Mouse (Mus musculus) intestine, embryonic 15.5 days (tissue): ENCODE results near the gene Hoxc6. TPM values are rescaled to one million over a fixed set of nuclear protein-coding genes. Genes with fewer than 3 reads are reported as not detected.
A peak's percentile ranks its signal among the peaks of the same experiment; 100 is the strongest.

Experiments used
- ATAC-seq: fragments of 200-750 bp; cut with Nextera tagmentation; 2 replicates; pipeline ENCODE4 v1.8.0; 2017; ENCODE audit warnings: moderate TSS enrichment, moderate library complexity
- H3K27ac ChIP-seq: fragments of 300-500 bp; sonication (generic); 2 replicates; pipeline ENCODE4 v1.5.1; 2015; ENCODE audit warnings: mild to moderate bottlenecking, inconsistent platforms
- H3K27me3 ChIP-seq: fragments of 300-500 bp; sonication (generic); replicated peaks from 2 replicates; pipeline ENCODE4 v1.6.1; 2015; ENCODE audit warnings: inconsistent platforms
- H3K36me3 ChIP-seq: fragments of 300-500 bp; sonication (generic); 2 replicates; pipeline ENCODE4 v1.6.1; 2015; ENCODE audit warnings: inconsistent platforms
- H3K4me1 ChIP-seq: fragments of 300-500 bp; sonication (generic); replicated peaks from 2 replicates; pipeline ENCODE4 v1.6.1; 2015; ENCODE audit warnings: inconsistent platforms
- H3K4me2 ChIP-seq: fragments of 300-500 bp; sonication (generic); replicated peaks from 2 replicates; pipeline ENCODE4 v1.6.1; 2015; ENCODE audit warnings: mild to moderate bottlenecking, inconsistent platforms
- H3K4me3 ChIP-seq: fragments of 300-500 bp; sonication (generic); replicated peaks from 2 replicates; pipeline ENCODE4 v1.5.1; 2015; ENCODE audit warnings: inconsistent platforms
- H3K9ac ChIP-seq: fragments of 300-500 bp; sonication (generic); 2 replicates; pipeline ENCODE4 v1.6.1; 2015; ENCODE audit warnings: inconsistent platforms
- H3K9me3 ChIP-seq: fragments of 300-500 bp; sonication (generic); 2 replicates; pipeline ENCODE4 v1.6.1; 2016; ENCODE audit warnings: inconsistent platforms
- WGBS: fragments of 180-500 bp; shearing (Covaris S2); methylation state at CpG from one replicate; pipeline ENCODE4 v1.1.7; 2015; 5-methylcytosine and 5-hydroxymethylcytosine counted together
- polyA plus RNA-seq: library from polyadenylated mRNA; unstranded; fragments of >200 nt; fragmentation: Nextera tagmentation; extraction: Ambion mirVana; gene quantifications from 2 replicates; pipeline ENCODE4 v1.2.1, GENCODE M21; 2015

The Hoxc6 gene
- polyA plus RNA-seq, 1 experiment from 2014 or later, result 6.1 TPM

DNA sequence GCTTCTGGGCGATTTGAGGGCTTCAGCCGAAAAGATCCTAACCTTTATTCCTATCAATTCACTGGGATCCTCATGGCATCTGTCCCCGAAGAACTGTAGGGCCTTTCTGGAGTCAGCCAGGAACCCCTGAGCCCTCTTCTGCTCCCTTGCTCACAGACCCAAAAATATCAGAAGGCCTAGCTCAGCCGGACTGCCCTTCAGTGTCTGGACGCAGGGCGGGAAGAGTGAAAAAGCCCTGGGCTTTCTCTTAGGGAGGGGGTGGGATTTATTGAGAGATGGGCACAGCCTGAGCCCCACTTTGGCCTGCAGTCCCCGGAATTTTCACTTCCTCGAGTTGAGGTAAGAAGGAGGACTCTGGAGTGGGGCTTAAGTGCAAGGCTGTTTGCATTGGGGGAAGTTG is 34.8 kb upstream of the Hoxc6 start:
- Histone ChIP-seq H3K4me2 (peak overlapping the region; percentile 31; the same call in 1 of the 2 replicates), H3K9ac (no peak overlapping the region), H3K4me1 (0 out of 2 replicates have a peak, but pooled peaks cover 12% of the 10 kb centered on the region), H3K9me3 (no peaks in the 10 kb centered on the region), H3K27me3 (peaks cover 84% of the 10 kb centered on the region), H3K27ac (no peak overlapping the region), H3K36me3 (no peaks in the 10 kb centered on the region), H3K4me3 (no peak overlapping the region)
- WGBS, result 3% methylated on average over 8 of the region's 8 CpGs
- no peak for ATAC-seq

DNA sequence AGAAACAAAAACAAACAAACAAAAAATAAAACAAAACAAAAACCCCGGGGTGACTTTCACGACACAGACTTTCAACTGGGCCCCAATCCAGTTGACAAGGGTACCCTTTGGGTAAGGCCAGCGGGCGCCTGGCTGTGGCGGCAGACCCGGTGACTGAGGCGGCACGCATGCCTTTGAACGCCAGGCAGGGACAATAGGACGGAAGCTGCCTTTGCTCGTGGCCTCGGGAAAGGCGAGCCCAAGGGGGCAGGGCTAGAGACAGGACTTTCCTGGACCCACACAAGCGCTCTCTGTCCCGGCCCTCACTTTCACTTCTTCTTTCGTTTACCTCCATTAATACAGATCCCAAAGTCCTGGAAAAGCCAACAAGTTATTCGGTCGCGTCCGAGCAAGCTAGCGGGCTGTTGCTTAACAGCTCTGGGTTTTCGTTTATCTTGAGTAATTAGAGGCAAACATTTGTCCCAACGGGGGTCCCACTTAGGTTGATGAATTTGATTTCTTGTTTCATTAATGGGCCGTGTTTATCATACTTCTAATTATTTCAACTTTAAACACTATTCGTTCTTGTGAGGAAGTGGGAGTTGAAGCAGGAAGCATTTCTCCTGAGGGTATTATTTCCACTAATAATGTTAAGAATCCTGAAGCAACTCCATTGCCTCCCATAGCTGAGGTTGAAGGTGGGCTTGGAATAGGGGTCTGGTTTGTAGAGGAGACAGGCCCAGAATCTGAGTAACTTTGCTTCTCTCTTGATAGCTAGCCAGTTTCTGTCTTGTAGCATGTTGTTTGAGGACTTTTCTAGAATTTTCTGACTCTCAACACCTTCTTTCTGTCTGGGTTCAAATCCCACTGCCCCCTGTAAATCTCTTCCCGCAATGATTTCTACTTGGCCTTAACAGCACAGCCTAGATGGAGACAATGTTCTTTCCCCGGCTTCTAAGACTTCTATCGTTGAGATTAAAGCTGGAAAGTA is 34.1 kb upstream of the Hoxc6 start:
- no peak overlapping the region for H3K27ac ChIP-seq
- peak overlapping the region; percentile 31; the same call in 1 of the 2 replicates for H3K4me2 ChIP-seq
- no peaks in the 10 kb centered on the region for H3K9me3 ChIP-seq
- 0 out of 2 replicates have a peak, but pooled peaks cover 12% of the 10 kb centered on the region for H3K4me1 ChIP-seq
- 3% methylated on average over 28 of the region's 28 CpGs for WGBS
- no peak overlapping the region for H3K9ac ChIP-seq
- peaks cover 83% of the 10 kb centered on the region for H3K27me3 ChIP-seq
- H3K36me3 ChIP-seq, result no peaks in the 10 kb centered on the region
- peak overlapping the region; percentile 10; the same call in 1 of the 2 replicates for H3K4me3 ChIP-seq
- no peak for ATAC-seq

DNA sequence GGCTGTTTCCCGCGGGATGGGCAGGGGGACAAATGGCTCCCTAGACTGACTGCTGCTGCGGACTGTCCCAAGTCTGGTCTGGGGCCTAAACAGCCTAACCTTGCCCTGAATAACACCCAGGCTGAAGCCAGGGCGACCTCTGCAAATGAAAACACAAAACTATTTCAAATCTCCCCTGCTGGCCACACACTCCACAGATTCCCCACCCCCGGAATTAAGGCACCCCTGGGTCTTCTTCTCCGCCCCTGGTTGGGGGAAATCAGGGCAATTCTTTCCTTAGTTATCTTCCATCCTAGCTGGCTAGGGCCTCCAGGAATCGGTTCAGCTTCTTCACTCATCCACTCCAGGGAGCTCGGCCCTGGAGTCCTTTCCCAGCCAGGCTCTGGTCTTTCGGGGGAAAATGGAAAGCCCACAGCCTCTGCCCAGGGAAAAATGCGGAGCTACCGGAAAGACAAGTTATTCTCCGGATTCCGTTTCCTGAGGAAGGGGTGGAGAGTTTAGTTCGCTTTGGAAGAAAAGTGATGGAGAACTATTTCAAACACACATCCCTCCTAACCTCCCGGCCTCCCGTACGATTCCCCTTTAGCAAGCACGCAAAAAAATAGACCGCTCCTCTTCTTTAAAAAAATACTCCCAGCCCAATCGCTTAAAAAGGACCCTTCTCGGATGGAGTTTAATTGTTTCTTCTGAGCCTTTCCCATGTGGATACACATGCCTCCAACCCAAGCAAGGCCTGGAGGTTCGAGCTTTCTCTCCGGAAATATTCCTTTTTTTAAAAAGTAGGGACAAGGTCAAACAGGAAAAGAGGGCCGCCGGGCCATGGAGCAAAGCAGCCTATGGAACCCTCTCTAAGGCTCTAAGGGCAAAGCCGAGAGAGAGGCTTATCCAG is 32.8 kb upstream of the Hoxc6 start:
- no peaks in the 10 kb centered on the region for H3K36me3 ChIP-seq
- ATAC-seq, result no peak
- WGBS, result 6% methylated on average over 26 of the region's 26 CpGs
- no peak overlapping the region for H3K4me3 ChIP-seq
- H3K27me3 ChIP-seq, result peaks cover 87% of the 10 kb centered on the region
- H3K27ac ChIP-seq, result no peak overlapping the region
- no peak overlapping the region for H3K9ac ChIP-seq
- no peak overlapping the region for H3K4me2 ChIP-seq
- 0 out of 2 replicates have a peak, but pooled peaks cover 8% of the 10 kb centered on the region for H3K4me1 ChIP-seq
- no peaks in the 10 kb centered on the region for H3K9me3 ChIP-seq

DNA sequence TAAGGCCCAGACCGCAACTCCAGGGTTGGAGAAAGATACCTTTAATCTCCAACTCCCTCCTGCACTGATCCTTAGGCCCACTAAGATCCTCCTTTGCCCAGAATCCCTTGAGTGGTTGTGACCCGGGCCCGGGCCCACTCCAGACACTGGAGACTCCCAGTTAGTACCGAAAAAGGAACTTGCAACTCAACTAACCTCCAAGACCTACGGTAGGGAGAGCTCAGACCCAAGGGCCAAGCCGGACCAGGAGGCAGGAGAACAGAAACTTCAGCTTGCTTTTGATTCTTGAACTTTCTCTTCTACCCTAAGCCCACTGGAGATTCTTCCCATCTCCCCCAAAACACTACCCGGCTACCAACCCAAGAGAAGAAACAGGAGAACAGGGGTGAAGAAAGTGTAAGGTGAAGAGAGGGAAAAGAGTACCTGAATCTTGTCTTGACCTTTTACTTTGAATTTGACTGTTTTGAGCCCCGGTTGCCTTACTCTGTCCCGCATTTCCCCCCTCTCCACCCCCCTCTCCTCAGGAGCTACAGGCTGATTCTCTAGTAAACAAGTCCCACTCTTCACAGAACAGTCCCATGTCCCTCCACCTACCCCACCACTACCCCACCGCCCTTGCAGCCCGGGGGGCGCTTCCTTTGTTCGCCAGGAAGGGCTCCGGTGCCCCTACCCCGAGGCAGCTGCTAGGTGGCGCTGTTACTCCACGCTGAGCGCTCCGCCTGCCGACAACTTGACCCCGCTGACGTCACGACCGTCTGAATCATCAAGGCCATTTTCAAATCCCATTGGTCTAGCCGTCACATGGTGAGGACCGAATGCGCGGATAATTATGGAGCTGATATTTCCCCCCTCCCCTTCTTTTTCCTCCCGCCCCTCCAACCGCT is 31.9 kb upstream of the Hoxc6 start:
- WGBS, result 4% methylated on average over 29 of the region's 30 CpGs
- H3K4me1 ChIP-seq, result 0 out of 2 replicates have a peak, but pooled peaks cover 5% of the 10 kb centered on the region
- no peaks in the 10 kb centered on the region for H3K36me3 ChIP-seq
- peak; percentile 56 for ATAC-seq
- H3K4me2 ChIP-seq, result peak overlapping the region; percentile 34
- no peak overlapping the region for H3K9ac ChIP-seq
- peak overlapping the region; percentile 28 for H3K4me3 ChIP-seq
- peaks cover 92% of the 10 kb centered on the region for H3K27me3 ChIP-seq
- no peaks in the 10 kb centered on the region for H3K9me3 ChIP-seq
- H3K27ac ChIP-seq, result no peak overlapping the region

DNA sequence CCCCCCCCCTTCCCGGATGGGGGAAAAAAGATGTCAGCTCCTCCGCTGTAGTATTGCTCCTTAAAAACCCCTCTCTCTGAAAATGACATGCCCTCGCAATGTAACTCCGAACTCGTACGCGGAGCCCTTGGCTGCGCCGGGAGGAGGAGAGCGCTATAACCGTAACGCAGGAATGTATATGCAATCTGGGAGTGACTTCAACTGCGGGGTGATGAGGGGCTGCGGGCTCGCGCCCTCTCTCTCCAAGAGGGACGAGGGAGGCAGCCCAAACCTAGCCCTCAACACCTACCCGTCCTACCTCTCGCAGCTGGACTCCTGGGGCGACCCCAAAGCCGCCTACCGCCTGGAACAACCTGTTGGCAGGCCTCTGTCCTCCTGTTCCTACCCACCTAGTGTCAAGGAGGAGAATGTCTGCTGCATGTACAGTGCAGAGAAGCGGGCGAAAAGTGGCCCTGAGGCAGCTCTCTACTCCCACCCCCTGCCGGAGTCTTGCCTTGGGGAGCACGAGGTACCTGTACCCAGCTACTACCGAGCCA is 31.2 kb upstream of the Hoxc6 start, which contains the start of gene Hoxc10:
Gene Hoxc10, plus strand, starts transcription at position 21 of the 536 bp plus-strand sequence.
- H3K4me2 ChIP-seq, result peak within 1 kb of the TSS; percentile 34
- H3K27me3 ChIP-seq, result peaks cover 90% of the 10 kb centered on the region
- WGBS, result 2% methylated on average over 27 of the region's 27 CpGs
- H3K27ac ChIP-seq, result 0 out of 2 replicates have a peak within 1 kb of the TSS, but pooled peaks have one; percentile 0
- H3K36me3 ChIP-seq, result no peaks in the 10 kb centered on the region
- ATAC-seq, result peak; percentile 41
- peak within 1 kb of the TSS; percentile 28 for H3K4me3 ChIP-seq
- H3K9me3 ChIP-seq, result no peaks in the 10 kb centered on the region
- H3K4me1 ChIP-seq, result 0 out of 2 replicates have a peak, but pooled peaks cover 5% of the 10 kb centered on the region
- H3K9ac ChIP-seq, result 0 out of 2 replicates have a peak within 1 kb of the TSS, but pooled peaks have one; percentile 11

DNA sequence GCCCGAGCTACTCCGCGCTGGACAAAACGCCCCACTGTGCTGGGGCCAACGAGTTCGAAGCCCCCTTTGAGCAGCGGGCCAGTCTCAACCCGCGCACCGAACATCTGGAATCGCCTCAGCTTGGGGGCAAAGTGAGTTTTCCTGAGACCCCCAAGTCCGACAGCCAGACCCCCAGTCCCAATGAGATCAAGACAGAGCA is 30.8 kb upstream of the Hoxc6 start, which contains the start of gene Hoxc5:
Gene Hoxc5, plus strand, starts transcription at position 132 of the 199 bp plus-strand sequence.
- Histone ChIP-seq H3K9ac (0 out of 2 replicates have a peak within 1 kb of the TSS, but pooled peaks have one; percentile 11), H3K4me2 (peak within 1 kb of the TSS; percentile 34), H3K27me3 (peaks cover 93% of the 10 kb centered on the region), H3K36me3 (no peaks in the 10 kb centered on the region), H3K4me3 (peak within 1 kb of the TSS; percentile 28), H3K27ac (0 out of 2 replicates have a peak within 1 kb of the TSS, but pooled peaks have one; percentile 0), H3K9me3 (no peaks in the 10 kb centered on the region), H3K4me1 (0 out of 2 replicates have a peak, but pooled peaks cover 5% of the 10 kb centered on the region)
- no peak for ATAC-seq
- 3% methylated on average over 12 of the region's 12 CpGs for WGBS

DNA sequence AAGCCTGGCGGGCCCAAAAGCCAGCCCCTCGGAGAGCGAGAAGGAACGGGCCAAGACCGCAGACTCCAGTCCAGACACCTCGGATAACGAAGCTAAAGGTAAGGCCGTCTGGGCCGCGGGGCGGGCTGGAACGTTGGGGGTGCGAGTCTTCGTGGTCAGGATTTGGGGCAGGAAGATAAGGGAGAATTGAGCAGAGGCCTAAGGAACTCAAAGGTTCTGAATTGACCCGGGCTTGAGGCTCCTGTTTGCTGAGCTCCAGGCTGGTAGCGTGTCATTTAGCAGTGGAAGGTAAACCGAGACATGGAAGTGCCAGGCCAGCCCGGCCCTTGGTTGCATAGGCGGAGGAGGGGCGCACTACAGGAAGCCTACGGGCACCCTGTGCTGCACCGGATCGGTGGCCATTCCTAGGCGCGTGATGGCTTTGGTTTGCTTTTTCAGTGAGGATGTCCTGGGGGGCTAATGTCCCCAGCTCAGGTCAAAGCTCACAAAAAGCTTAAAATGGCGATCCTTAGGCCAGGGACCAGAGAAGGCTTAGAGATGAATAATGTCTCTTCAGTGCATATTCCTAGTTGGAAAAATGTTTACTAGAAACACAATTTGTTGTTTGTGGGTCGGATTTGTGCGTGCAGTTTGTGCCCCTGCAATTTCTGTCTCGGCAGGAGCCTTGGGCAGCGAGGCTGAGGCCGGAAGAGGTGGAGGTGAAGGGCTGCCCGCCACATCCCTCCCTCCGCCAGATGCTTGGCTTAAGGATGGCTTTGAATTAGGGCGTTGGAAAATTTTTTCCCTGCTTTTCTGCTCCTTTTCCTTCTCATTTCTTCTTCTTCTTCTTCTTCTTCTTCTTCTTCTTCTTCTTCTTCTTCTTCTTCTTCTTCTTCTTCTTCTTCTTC is 30.3 kb upstream of the Hoxc6 start:
- ATAC-seq, result no peak
- H3K27me3 ChIP-seq, result peaks cover 93% of the 10 kb centered on the region
- H3K4me2 ChIP-seq, result peak overlapping the region; percentile 34
- no peaks in the 10 kb centered on the region for H3K36me3 ChIP-seq
- 5% methylated on average over 34 of the region's 34 CpGs for WGBS
- H3K9me3 ChIP-seq, result no peaks in the 10 kb centered on the region
- 0 out of 2 replicates have a peak overlapping the region, but pooled peaks have one; percentile 11 for H3K9ac ChIP-seq
- H3K27ac ChIP-seq, result no peak overlapping the region
- peak overlapping the region; percentile 28 for H3K4me3 ChIP-seq
- 0 out of 2 replicates have a peak, but pooled peaks cover 5% of the 10 kb centered on the region for H3K4me1 ChIP-seq

DNA sequence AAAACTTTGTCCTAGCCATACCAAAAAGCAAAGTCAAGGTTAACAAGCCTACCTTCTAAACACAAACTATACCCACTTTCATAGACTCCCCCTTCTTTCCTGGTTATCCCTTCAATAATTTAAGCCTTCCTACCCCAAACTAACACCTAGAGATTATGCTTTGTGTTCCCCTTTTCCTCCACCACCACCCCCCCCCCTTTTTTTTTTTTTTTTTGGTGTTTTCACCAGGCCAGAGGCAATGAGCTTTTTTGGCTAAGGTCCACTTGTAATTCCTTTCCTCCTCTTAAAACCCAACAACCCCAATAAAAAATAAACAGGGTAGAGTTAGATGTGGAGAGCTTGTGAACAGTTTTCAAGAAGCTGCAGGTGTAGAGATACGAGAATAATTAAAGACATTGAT is 28.8 kb upstream of the Hoxc6 start:
- no peak overlapping the region for H3K27ac ChIP-seq
- H3K9ac ChIP-seq, result no peak overlapping the region

DNA sequence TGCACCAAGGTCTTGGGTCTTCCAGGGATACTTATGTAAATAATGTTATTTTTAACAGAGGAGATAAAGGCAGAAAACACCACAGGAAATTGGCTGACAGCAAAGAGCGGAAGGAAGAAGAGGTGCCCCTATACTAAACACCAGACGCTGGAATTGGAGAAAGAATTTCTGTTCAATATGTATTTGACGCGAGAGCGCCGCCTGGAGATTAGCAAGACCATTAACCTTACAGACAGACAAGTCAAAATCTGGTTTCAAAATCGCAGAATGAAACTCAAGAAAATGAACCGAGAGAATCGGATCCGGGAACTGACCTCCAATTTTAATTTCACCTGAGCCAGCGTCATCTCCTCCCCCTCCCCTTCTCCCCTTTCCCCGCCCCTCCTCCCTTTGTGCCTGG is 27.3 kb upstream of the Hoxc6 start:
- no peak overlapping the region for H3K4me3 ChIP-seq
- H3K36me3 ChIP-seq, result no peaks in the 10 kb centered on the region
- WGBS, result 2% methylated on average over 12 of the region's 12 CpGs
- ATAC-seq, result no peak
- H3K27me3 ChIP-seq, result peaks cover 94% of the 10 kb centered on the region
- H3K9me3 ChIP-seq, result no peaks in the 10 kb centered on the region
- H3K27ac ChIP-seq, result no peak overlapping the region
- H3K4me2 ChIP-seq, result no peak overlapping the region
- no peak overlapping the region for H3K9ac ChIP-seq
- H3K4me1 ChIP-seq, result 0 out of 2 replicates have a peak, but pooled peaks cover 5% of the 10 kb centered on the region

More for the DNA sequence above, 28.8 kb upstream of the Hoxc6 start:
- no peak for ATAC-seq
- Histone ChIP-seq H3K9me3 (no peaks in the 10 kb centered on the region), H3K36me3 (no peaks in the 10 kb centered on the region), H3K27me3 (peaks cover 96% of the 10 kb centered on the region), H3K4me3 (no peak overlapping the region), H3K4me1 (0 out of 2 replicates have a peak, but pooled peaks cover 5% of the 10 kb centered on the region), H3K4me2 (no peak overlapping the region)
- 33% methylated on average over 1 of the region's 1 CpGs for WGBS

DNA sequence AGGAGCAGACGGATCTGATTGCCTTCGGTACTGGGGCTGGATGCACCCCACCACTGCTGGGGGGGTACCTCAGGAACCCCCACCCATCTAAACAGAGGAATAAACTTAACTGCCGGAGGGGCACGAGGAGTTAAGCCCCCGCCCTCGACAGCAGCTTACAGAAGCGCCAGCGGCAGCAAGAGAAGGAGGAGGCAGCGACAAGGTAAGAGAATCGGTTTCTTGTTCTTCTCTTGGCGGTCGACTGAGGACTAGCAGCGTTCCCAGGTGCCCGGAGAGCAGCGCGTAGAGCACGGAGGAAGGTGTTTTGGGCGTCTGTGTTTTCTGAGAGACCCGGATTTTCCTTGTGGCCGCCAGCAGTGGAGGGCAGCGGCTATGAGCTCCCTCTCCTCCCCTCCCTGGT is 25.8 kb upstream of the Hoxc6 start:
- H3K4me3 ChIP-seq, result 0 out of 2 replicates have a peak overlapping the region, but pooled peaks have one; percentile 1
- no peak overlapping the region for H3K27ac ChIP-seq

More for the DNA sequence above, 25.8 kb upstream of the Hoxc6 start:
- 1% methylated on average over 21 of the region's 21 CpGs for WGBS
- H3K36me3 ChIP-seq, result no peaks in the 10 kb centered on the region
- no peak overlapping the region for H3K4me2 ChIP-seq
- H3K27me3 ChIP-seq, result peaks cover 93% of the 10 kb centered on the region
- no peak for ATAC-seq
- no peaks in the 10 kb centered on the region for H3K9me3 ChIP-seq
- no peaks in the 10 kb centered on the region for H3K4me1 ChIP-seq
- H3K9ac ChIP-seq, result no peak overlapping the region
